ENCODE assay signal across 28 mouse cellular contexts in genomic region chr2:84551390-84552100, GRCm38 (mm10).
DNase-seq lines count a peak whose midpoint lies in the region; ATAC-seq and TF ChIP-seq lines count a peak whose summit lies in the region.
"Had no signal": no experiment of that assay in that cellular context is flagged by ENCODE, and none has a peak within 500 bp of the region (broad histone marks: within the 10 kb centered on the region; RNA-seq: fewer than 3 reads in every experiment).

No protein-coding gene starts in this region.

- intact Hi-C loops in heart, postnatal 10 days (cut with DNase I) = no loop called here

- no peak overlapping the region for H3K4me2 ChIP-seq in kidney, postnatal 0 days (ENCODE audit: low read length)
- H3K4me2 ChIP-seq in intestine, embryonic 15.5 days (replicated peaks) = no peak overlapping the region
- H3K4me2 ChIP-seq in stomach, postnatal 0 days (replicated peaks; ENCODE audit: low read depth) = no peak overlapping the region
- H3K4me2 ChIP-seq: heart, embryonic 15.5 days; kidney, embryonic 15.5 days; limb, embryonic 12.5 days; liver, embryonic 11.5 days; midbrain, embryonic 12.5 days; neural tube, embryonic 13.5 days had no signal

- H3K9ac ChIP-seq in kidney, postnatal 0 days (ENCODE audit: low read depth, low read length) = no peak overlapping the region
- H3K9ac ChIP-seq in intestine, embryonic 15.5 days = no peak overlapping the region
- no peak overlapping the region for H3K9ac ChIP-seq in stomach, postnatal 0 days (ENCODE audit: low read length)
- H3K9ac ChIP-seq: forebrain, postnatal 0 days; heart, embryonic 15.5 days; kidney, embryonic 15.5 days; limb, embryonic 12.5 days; midbrain, embryonic 12.5 days; neural tube, embryonic 13.5 days had no signal

- no peaks in the 10 kb centered on the region for H3K36me3 ChIP-seq in kidney, postnatal 0 days (ENCODE audit: insufficient read depth, low read length)
- H3K36me3 ChIP-seq in intestine, embryonic 15.5 days = no peaks in the 10 kb centered on the region
- H3K36me3 ChIP-seq in stomach, postnatal 0 days (ENCODE audit: control insufficient read depth, insufficient read depth, low read length) = no peaks in the 10 kb centered on the region
- H3K36me3 ChIP-seq: G1E; heart, embryonic 15.5 days; hindbrain, embryonic 10.5 days; kidney, embryonic 15.5 days; limb, embryonic 12.5 days; midbrain, embryonic 12.5 days; neural tube, embryonic 13.5 days had no signal

- no peaks in the 10 kb centered on the region for H3K4me1 ChIP-seq in kidney, postnatal 0 days (replicated peaks; ENCODE audit: insufficient read depth, low read length)
- peaks cover 7% of the 10 kb centered on the region for H3K4me1 ChIP-seq in cortical plate, adult 2 months (ENCODE audit: control insufficient read depth, insufficient read depth, low read length)
- no peaks in the 10 kb centered on the region for H3K4me1 ChIP-seq in intestine, embryonic 15.5 days (replicated peaks)
- H3K4me1 ChIP-seq in stomach, postnatal 0 days (replicated peaks; ENCODE audit: control insufficient read depth, insufficient read depth) = no peaks in the 10 kb centered on the region
- H3K4me1 ChIP-seq: hindbrain, embryonic 10.5 days; kidney, embryonic 15.5 days; limb, embryonic 12.5 days; midbrain, embryonic 12.5 days; neural tube, embryonic 13.5 days had no signal

- H3K27ac ChIP-seq in kidney, postnatal 0 days = no peak overlapping the region
- H3K27ac ChIP-seq in cortical plate, adult 2 months (ENCODE audit: insufficient read depth, low read length) = 0 out of 2 replicates have a peak overlapping the region, but pooled peaks have one; percentile 3
- H3K27ac ChIP-seq in intestine, embryonic 15.5 days = no peak overlapping the region
- H3K27ac ChIP-seq in stomach, postnatal 0 days (replicated peaks) = no peak overlapping the region
- H3K27ac ChIP-seq: heart, embryonic 15.5 days; hindbrain, embryonic 10.5 days; kidney, embryonic 15.5 days; limb, embryonic 12.5 days; midbrain, embryonic 12.5 days; neural tube, embryonic 13.5 days had no signal

- H3K27me3 ChIP-seq in kidney, postnatal 0 days (ENCODE audit: insufficient read depth, low read length) = no peaks in the 10 kb centered on the region
- H3K27me3 ChIP-seq in intestine, embryonic 15.5 days (replicated peaks) = no peaks in the 10 kb centered on the region
- H3K27me3 ChIP-seq in stomach, postnatal 0 days (ENCODE audit: control insufficient read depth, insufficient read depth, low read length) = no peaks in the 10 kb centered on the region
- H3K27me3 ChIP-seq: CH12.LX; heart, embryonic 15.5 days; kidney, embryonic 15.5 days; limb, embryonic 12.5 days; midbrain, embryonic 12.5 days; neural tube, embryonic 13.5 days; Patski had no signal

- 78% methylated on average over 10 of the region's 10 CpGs for WGBS in kidney, postnatal 0 days
- 67% methylated on average over 10 of the region's 10 CpGs for WGBS in intestine, embryonic 15.5 days
- 65% methylated on average over 10 of the region's 10 CpGs for WGBS in stomach, postnatal 0 days

- TF ChIP-seq EP300 in stomach, postnatal 0 days (optimal IDR thresholded peaks at IDR 0.05) = no peak

- DNase-seq in kidney, postnatal 0 days (ENCODE audit: low spot score) = no peak
- DNase-seq in kidney, postnatal 36 days = no peak
- DNase-seq in stomach, postnatal 0 days (ENCODE audit: low spot score) = no peak
- DNase-seq in urinary bladder, postnatal 36 days (ENCODE audit: low spot score in 2 of 2) = no peak
- DNase-seq in heart, postnatal 10 days = no peak
- DNase-seq: adrenal gland, postnatal 36 days; B cell, adult 2 months; cerebellum, adult 11-12 months; cerebellum, postnatal 10 days; forebrain, postnatal 0 days; gastrocnemius, postnatal 36 days; kidney, adult 11 months; lung, adult 2 months; retina, postnatal 1 day; right cerebral cortex, postnatal 4 days had no signal

- 0 out of 2 replicates have a peak, but pooled peaks have one; percentile 43 for ATAC-seq in kidney, postnatal 0 days (replicated peaks; ENCODE audit: low FRiP score, low read depth)
- ATAC-seq in intestine, embryonic 15.5 days = peak; percentile 92
- ATAC-seq in stomach, postnatal 0 days (ENCODE audit: low FRiP score, low TSS enrichment) = peak; percentile 96
- ATAC-seq: forebrain, postnatal 0 days; Patski had no signal

- H3K4me3 ChIP-seq in kidney, postnatal 0 days (replicated peaks; ENCODE audit: low read depth, low read length) = no peak overlapping the region
- no peak overlapping the region for H3K4me3 ChIP-seq in cortical plate, adult 2 months (ENCODE audit: insufficient read depth, low read length)
- no peak overlapping the region for H3K4me3 ChIP-seq in intestine, embryonic 15.5 days (replicated peaks)
- no peak overlapping the region for H3K4me3 ChIP-seq in stomach, postnatal 0 days (ENCODE audit: low read depth, low read length)
- H3K4me3 ChIP-seq: heart, embryonic 15.5 days; hindbrain, embryonic 10.5 days; kidney, embryonic 15.5 days; limb, embryonic 12.5 days; midbrain, embryonic 12.5 days; myocyte; neural tube, embryonic 13.5 days had no signal

- no peak for TF ChIP-seq POLR2A in cortical plate, adult 2 months (IDR thresholded peaks at IDR 0.05; ENCODE audit: extremely low read depth, insufficient read depth, low read length)

- no peak for TF ChIP-seq CTCF in kidney, postnatal 0 days (IDR thresholded peaks at IDR 0.05; ENCODE audit: low read depth)
- no peak for TF ChIP-seq CTCF in cortical plate, adult 2 months (IDR thresholded peaks at IDR 0.05; ENCODE audit: extremely low read depth, insufficient read depth, low read length)
- no peak for TF ChIP-seq CTCF in stomach, postnatal 0 days (IDR thresholded peaks at IDR 0.05; ENCODE audit: low read depth)

- H3K9me3 ChIP-seq in kidney, postnatal 0 days (replicated peaks; ENCODE audit: low read length) = no peaks in the 10 kb centered on the region
- no peaks in the 10 kb centered on the region for H3K9me3 ChIP-seq in intestine, embryonic 15.5 days
- no peaks in the 10 kb centered on the region for H3K9me3 ChIP-seq in stomach, postnatal 0 days (ENCODE audit: control insufficient read depth, low read length)
- H3K9me3 ChIP-seq: G1E; heart, embryonic 15.5 days; hindbrain, embryonic 10.5 days; kidney, embryonic 15.5 days; limb, embryonic 12.5 days; midbrain, embryonic 12.5 days; neural tube, embryonic 13.5 days had no signal

Comparison
In these comparisons a context has a peak if more than half of its experiments do, and no peak if none do; other contexts are left out.
1. ATAC-seq: peak in every context shown above with its lines; median percentile 96 in stomach, postnatal 0 days; 92 in intestine, embryonic 15.5 days; 43 in kidney, postnatal 0 days.